10 mouse cellular contexts compared by ENCODE assay signal in the genomic region with DNA sequence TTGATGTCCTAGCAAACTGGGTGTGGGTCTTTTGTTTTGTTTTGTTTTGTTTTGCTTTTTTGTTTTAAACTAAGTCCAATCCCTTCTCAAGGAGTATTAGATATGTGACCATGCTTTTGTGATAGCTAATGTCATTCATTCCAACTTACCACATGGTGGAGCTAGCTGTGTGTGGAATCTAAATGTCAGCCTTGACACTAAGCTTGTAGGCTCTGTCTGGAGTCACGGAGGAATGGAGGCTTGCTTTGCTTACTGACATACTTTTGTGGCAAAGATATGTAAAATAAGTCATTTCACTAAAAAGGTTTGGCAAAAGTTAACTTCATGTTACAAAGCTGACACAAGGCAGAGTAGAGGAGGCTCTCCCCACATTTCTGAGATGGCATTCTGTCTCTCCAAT. TPM values are rescaled to one million over a fixed set of nuclear protein-coding genes. Genes with fewer than 3 reads are reported as not detected.
DNase-seq lines count a peak whose midpoint lies in the region; ATAC-seq and TF ChIP-seq lines count a peak whose summit lies in the region.
"Had no signal": no experiment of that assay in that cellular context is flagged by ENCODE, and none has a peak within 500 bp of the region (broad histone marks: within the 10 kb centered on the region; RNA-seq: fewer than 3 reads in every experiment).

No protein-coding gene starts in this region.

- ATAC-seq in hindbrain, embryonic 16.5 days, result peak; percentile 83
- no peak for ATAC-seq in monocyte, adult 5-6 weeks (replicated peaks; ENCODE audit: insufficient number of reproducible peaks, low FRiP score, low TSS enrichment, poor library complexity, severe bottlenecking)

- no peak for TF ChIP-seq EP300 in MEL (IDR thresholded peaks at IDR 0.05; ENCODE audit: low read depth in 1 of 2, low read length in 2 of 2)

- peak; percentile 44 to 46 for DNase-seq in cerebellum, postnatal 10 days
- DNase-seq in cerebellum, adult 9-11 months, result no peak
- peak; percentile 18 to 30 for DNase-seq in kidney, postnatal 36 days
- DNase-seq in kidney, adult 9 months, result no peak
- DNase-seq in MEL (ENCODE audit: low read depth, low spot score), result peak; percentile 64
- DNase-seq in spleen, adult 18-20 months, result no peak
- DNase-seq: cerebellum, adult 11-12 months had no signal

- no peak overlapping the region for H3K9ac ChIP-seq in MEL (ENCODE audit: control insufficient read depth, low read depth, low read length, poor library complexity, severe bottlenecking)
- H3K9ac ChIP-seq in hindbrain, embryonic 16.5 days (ENCODE audit: low read depth, low read length), result no peak overlapping the region
- H3K9ac ChIP-seq: limb, embryonic 12.5 days had no signal

- peaks cover 0 to 3% of the 10 kb centered on the region in 2 experiments; a peak in 1 of 4 replicates for H3K36me3 ChIP-seq in MEL (ENCODE audit: control insufficient read depth in 1 of 2, insufficient read depth in 2 of 2, low read length in 2 of 2)
- no peaks in the 10 kb centered on the region for H3K36me3 ChIP-seq in hindbrain, embryonic 16.5 days (ENCODE audit: control insufficient read depth, insufficient read depth, low read length)
- H3K36me3 ChIP-seq: limb, embryonic 12.5 days had no signal

- H3K4me3 ChIP-seq in MEL (ENCODE audit: control insufficient read depth in 1 of 2, insufficient read depth in 1 of 2, low read depth in 2 of 2, low read length in 2 of 2), result no peak overlapping the region
- H3K4me3 ChIP-seq in hindbrain, embryonic 16.5 days (ENCODE audit: low read length), result no peak overlapping the region
- H3K4me3 ChIP-seq: limb, embryonic 12.5 days had no signal

- TF ChIP-seq CTCF in MEL (IDR thresholded peaks at IDR 0.05 in 2 of 3, conservative IDR thresholded peaks at IDR 0.05 in 1 of 3; ENCODE audit: control insufficient read depth in 1 of 3, insufficient read depth in 1 of 3, low read depth in 2 of 3, low read length in 3 of 3, poor library complexity in 1 of 3, severe bottlenecking in 1 of 3), result peak; percentile 34 to 83 (median 35)

- no peak for TF ChIP-seq POLR2A in MEL (IDR thresholded peaks at IDR 0.05; ENCODE audit: control insufficient read depth in 1 of 2, insufficient read depth in 1 of 2, low read depth in 1 of 2, low read length in 2 of 2, poor library complexity in 1 of 2)

- 0% methylated on average over 1 of the region's 1 CpGs for WGBS in hindbrain, embryonic 16.5 days

- H3K4me1 ChIP-seq in MEL (ENCODE audit: control insufficient read depth in 1 of 2, insufficient read depth in 2 of 2, low read length in 2 of 2), result 0 out of 4 replicates have a peak, but pooled peaks cover 0 to 4% of the 10 kb centered on the region in 2 experiments
- H3K4me1 ChIP-seq in hindbrain, embryonic 16.5 days (ENCODE audit: control insufficient read depth, insufficient read depth, low read depth, low read length), result no peaks in the 10 kb centered on the region

- no peaks in the 10 kb centered on the region for H3K9me3 ChIP-seq in MEL (replicated peaks; ENCODE audit: insufficient read depth, low read length)
- H3K9me3 ChIP-seq in hindbrain, embryonic 16.5 days (ENCODE audit: control insufficient read depth, low read length), result no peaks in the 10 kb centered on the region
- H3K9me3 ChIP-seq: limb, embryonic 12.5 days had no signal

- TF ChIP-seq RAD21 in MEL (IDR thresholded peaks at IDR 0.05; ENCODE audit: low read depth, low read length), result peak; percentile 88

- H3K27me3 ChIP-seq in MEL (ENCODE audit: control insufficient read depth in 1 of 2, insufficient read depth in 2 of 2, low read length in 2 of 2), result no peaks in the 10 kb centered on the region
- no peaks in the 10 kb centered on the region for H3K27me3 ChIP-seq in hindbrain, embryonic 16.5 days (replicated peaks; ENCODE audit: control insufficient read depth, insufficient read depth, low read length)
- H3K27me3 ChIP-seq: limb, embryonic 12.5 days had no signal

- no peak overlapping the region for H3K27ac ChIP-seq in MEL (ENCODE audit: control insufficient read depth, low read depth, low read length)
- H3K27ac ChIP-seq in hindbrain, embryonic 16.5 days (ENCODE audit: low read depth, low read length), result no peak overlapping the region
- H3K27ac ChIP-seq: limb, embryonic 12.5 days had no signal

- no peak overlapping the region for H3K4me2 ChIP-seq in hindbrain, embryonic 16.5 days (ENCODE audit: low read length)
- H3K4me2 ChIP-seq: limb, embryonic 12.5 days had no signal

- H3K79me2 ChIP-seq in MEL (ENCODE audit: control insufficient read depth, insufficient read depth, low read length, poor library complexity), result no peaks in the 10 kb centered on the region

TF ChIP-seq in MEL, 35 proteins besides CTCF, POLR2A, EP300 and RAD21:
- TF ChIP-seq MAZ (IDR thresholded peaks at IDR 0.05; ENCODE audit: low read depth, low read length) (no peak), SMC3 (IDR thresholded peaks at IDR 0.05; ENCODE audit: low read depth, low read length) (peak; percentile 76), GABPA (IDR thresholded peaks at IDR 0.05; ENCODE audit: low read depth, low read length) (no peak), ZC3H11A (IDR thresholded peaks at IDR 0.05; ENCODE audit: low read depth, low read length) (peak; percentile 48), ETS1 (IDR thresholded peaks at IDR 0.05; ENCODE audit: low read depth, low read length) (no peak), USF1 (IDR thresholded peaks at IDR 0.05; ENCODE audit: low read depth, low read length) (no peak)

RNA-seq across cellular contexts. Expression of a gene that starts 16.8 kb away (rescaled TPM):
- total RNA-seq in MEL (2012; rRNA removed), result 15.0 and 15.8 TPM in 2 replicates
- 10 to 100 TPM in 1 of 2 experiments, not detected in 1; 18.5 TPM for polyA plus RNA-seq in MEL (2012; ENCODE audit: insufficient read depth in 1 of 2, insufficient read length in 2 of 2, low read depth in 1 of 2, low replicate concordance in 2 of 2, missing spikeins in 1 of 2)
- polyA plus RNA-seq in hindbrain, embryonic 16.5 days (2015; fragmentation: Nextera tagmentation; extraction: Ambion mirVana), result 25.7 and 28.7 TPM in 2 replicates
- 47.4 to 82.2 TPM (median 64.4 TPM) in 3 replicates for total RNA-seq in monocyte, adult 5-6 weeks (2017)

RNA-seq across cellular contexts. Expression of a gene that starts 17.6 kb away (rescaled TPM):
- 8.1 and 10.2 TPM in 2 replicates for total RNA-seq in MEL (2012; rRNA removed)
- 1 to 10 TPM in 1 of 2 experiments, not detected in 1; 8.8 TPM for polyA plus RNA-seq in MEL (2012; ENCODE audit: insufficient read depth in 1 of 2, insufficient read length in 2 of 2, low read depth in 1 of 2, low replicate concordance in 2 of 2, missing spikeins in 1 of 2)
- polyA plus RNA-seq in hindbrain, embryonic 16.5 days (2015; fragmentation: Nextera tagmentation; extraction: Ambion mirVana), result 15.8 and 16.6 TPM in 2 replicates
- 9.7 to 18.5 TPM (median 15.8 TPM) in 3 replicates for total RNA-seq in monocyte, adult 5-6 weeks (2017)

RNA-seq across cellular contexts. Expression of a gene that starts 46.3 kb away (rescaled TPM):
- total RNA-seq in MEL (2012; rRNA removed), result 10.8 and 11.7 TPM in 2 replicates
- polyA plus RNA-seq in MEL (2012; ENCODE audit: insufficient read depth in 1 of 2, insufficient read length in 2 of 2, low read depth in 1 of 2, low replicate concordance in 2 of 2, missing spikeins in 1 of 2), result 1 to 10 TPM in 1 of 2 experiments, not detected in 1; 9.9 TPM
- polyA plus RNA-seq in hindbrain, embryonic 16.5 days (2015; fragmentation: Nextera tagmentation; extraction: Ambion mirVana), result 21.3 and 24.3 TPM in 2 replicates
- total RNA-seq in monocyte, adult 5-6 weeks (2017), result 14.6 to 27.8 TPM (median 20.0 TPM) in 3 replicates

Comparison
In these comparisons a context has a peak if more than half of its experiments do, and no peak if none do; other contexts are left out.
1. DNase-seq: peak in cerebellum, postnatal 10 days (2 of 2), kidney, postnatal 36 days (2 of 2) and MEL (single experiment); none in cerebellum, adult 9-11 months (single experiment), kidney, adult 9 months (single experiment) and spleen, adult 18-20 months (0 of 2).